Mouse (Mus musculus): ENCODE measurements around the gene Prkca.

DNA sequence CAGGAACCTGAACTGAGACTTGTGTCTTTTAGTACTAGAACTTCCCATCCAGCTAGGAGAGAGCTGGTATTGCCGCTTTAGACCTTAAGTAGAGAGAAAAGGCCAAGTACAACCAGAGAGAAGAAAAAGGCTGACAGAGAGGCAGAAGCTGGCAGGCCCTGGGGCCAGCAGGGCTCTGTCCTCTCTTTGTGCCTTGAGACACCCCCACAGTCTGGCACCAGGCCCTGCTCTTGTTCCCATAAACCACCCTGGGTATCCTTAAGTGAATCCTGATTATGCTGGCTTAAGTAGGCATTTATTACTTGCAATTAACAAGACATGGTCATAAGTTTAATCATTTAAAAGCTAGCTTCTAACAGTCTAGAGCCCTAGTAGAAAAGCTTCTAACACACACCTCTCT is 43.3 kb downstream of the Prkca start:
- no peak for TF ChIP-seq POLR2A (IDR thresholded peaks at IDR 0.05; ENCODE audit: insufficient read depth, low read length)
- TF ChIP-seq CTCF (IDR thresholded peaks at IDR 0.05; ENCODE audit: low read depth, low read length) = no peak
- TF ChIP-seq EP300 (IDR thresholded peaks at IDR 0.05; ENCODE audit: insufficient read depth, low read depth, low read length) = no peak
